Mouse (Mus musculus) heart, embryonic 16.5 days (tissue): ENCODE results near the gene Pex1. TPM values are rescaled to one million over a fixed set of nuclear protein-coding genes. Genes with fewer than 3 reads are reported as not detected.

Experiments used
- ATAC-seq: fragments of 200-750 bp; cut with Nextera tagmentation; replicated peaks from 2 replicates; pipeline ENCODE4 v1.8.0; 2017; ENCODE audit warnings: moderate number of reproducible peaks; ENCODE audit not compliant: insufficient read depth, low FRiP score; ENCODE audit errors: extremely low read depth
- H3K27ac ChIP-seq: fragments of 300-500 bp; sonication (generic); 2 replicates; pipeline ENCODE4 v1.5.1; 2014; ENCODE audit warnings: mild to moderate bottlenecking, low read length, control low read depth, moderate library complexity
- H3K27me3 ChIP-seq: fragments of 300-500 bp; sonication (generic); 2 replicates; pipeline ENCODE4 v1.6.1; 2014; ENCODE audit warnings: low read length, mixed read lengths; ENCODE audit not compliant: control insufficient read depth, insufficient read depth
- H3K36me3 ChIP-seq: fragments of 300-500 bp; sonication (generic); 2 replicates; pipeline ENCODE4 v1.6.1; 2014; ENCODE audit not compliant: control insufficient read depth, insufficient read depth
- H3K4me1 ChIP-seq: fragments of 300-500 bp; sonication (generic); 2 replicates; pipeline ENCODE4 v1.6.1; 2014; ENCODE audit warnings: low read length, mixed read lengths; ENCODE audit not compliant: control insufficient read depth, insufficient read depth
- H3K4me2 ChIP-seq: fragments of 300-500 bp; sonication (generic); 2 replicates; pipeline ENCODE4 v1.6.1; 2014; ENCODE audit warnings: low read depth, mild to moderate bottlenecking, control low read depth, low read length
- H3K4me3 ChIP-seq: fragments of 300-500 bp; sonication (generic); 2 replicates; pipeline ENCODE4 v1.5.1; 2014; ENCODE audit warnings: mild to moderate bottlenecking, control low read depth, low read length
- H3K9ac ChIP-seq: fragments of 300-500 bp; sonication (generic); 2 replicates; pipeline ENCODE4 v1.6.1; 2014; ENCODE audit warnings: low read length, control low read depth
- H3K9me3 ChIP-seq: fragments of 300-500 bp; sonication (generic); replicated peaks from 2 replicates; pipeline ENCODE4 v1.6.1; 2016; ENCODE audit warnings: low read length; ENCODE audit not compliant: control insufficient read depth
- WGBS: fragments of 180-500 bp; shearing (Covaris S2); extraction: QIAGEN DNeasy Blood & Tissue Kit; methylation state at CpG from one replicate; pipeline ENCODE4 v1.1.7; 2014; 5-methylcytosine and 5-hydroxymethylcytosine counted together
- polyA plus RNA-seq: library from polyadenylated mRNA; unstranded; fragments of >200 nt; fragmentation: Nextera tagmentation; extraction: Ambion mirVana; gene quantifications from 2 replicates; pipeline ENCODE4 v1.2.1, GENCODE M21; 2015

Pex1 gene
- polyA plus RNA-seq, 1 experiment from 2014 or later = 11.1 TPM

DNA sequence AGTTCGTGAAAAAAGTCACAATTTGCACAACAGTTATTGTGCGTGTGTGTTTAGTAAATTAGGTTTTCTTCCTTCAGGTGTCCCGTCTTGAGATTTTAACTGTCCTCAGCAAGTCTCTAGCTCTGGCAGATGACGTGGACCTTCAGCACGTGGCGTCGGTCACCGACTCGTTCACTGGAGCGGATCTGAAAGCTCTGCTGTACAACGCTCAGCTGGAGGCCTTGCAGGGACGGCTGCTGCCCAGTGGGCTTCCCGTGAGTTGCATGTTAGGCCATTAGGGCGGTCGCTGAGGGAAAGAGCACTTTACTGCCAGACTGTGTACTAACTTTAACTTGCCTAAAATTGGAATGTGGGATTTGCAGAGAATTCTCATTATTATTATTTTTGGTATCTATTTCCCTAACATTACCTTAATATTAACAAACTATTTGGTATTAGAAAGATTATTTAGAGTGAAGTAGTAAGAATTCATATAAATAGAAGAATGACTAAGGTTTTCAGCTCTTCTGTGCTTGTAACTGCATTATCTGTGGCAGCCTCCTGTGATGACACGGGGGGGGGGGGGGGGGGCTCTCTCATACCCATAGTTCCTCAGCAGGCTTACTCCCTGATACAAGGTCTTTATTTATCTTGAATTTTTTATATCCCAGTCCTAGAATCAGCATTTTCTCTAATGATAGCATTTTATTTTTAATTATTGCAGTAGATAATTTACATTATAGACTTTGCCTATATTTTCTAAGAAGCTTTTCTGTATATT lies 35.8 kb downstream of the Pex1 start:
- Histone ChIP-seq H3K4me3 (no peak overlapping the region), H3K27me3 (no peaks in the 10 kb centered on the region), H3K4me1 (no peaks in the 10 kb centered on the region), H3K27ac (no peak overlapping the region), H3K9me3 (no peaks in the 10 kb centered on the region), H3K9ac (no peak overlapping the region), H3K36me3 (peaks cover 22% of the 10 kb centered on the region), H3K4me2 (no peak overlapping the region)
- ATAC-seq = no peak; the same call in 1 of the 2 replicates
- 62% methylated on average over 16 of the region's 16 CpGs for WGBS

DNA sequence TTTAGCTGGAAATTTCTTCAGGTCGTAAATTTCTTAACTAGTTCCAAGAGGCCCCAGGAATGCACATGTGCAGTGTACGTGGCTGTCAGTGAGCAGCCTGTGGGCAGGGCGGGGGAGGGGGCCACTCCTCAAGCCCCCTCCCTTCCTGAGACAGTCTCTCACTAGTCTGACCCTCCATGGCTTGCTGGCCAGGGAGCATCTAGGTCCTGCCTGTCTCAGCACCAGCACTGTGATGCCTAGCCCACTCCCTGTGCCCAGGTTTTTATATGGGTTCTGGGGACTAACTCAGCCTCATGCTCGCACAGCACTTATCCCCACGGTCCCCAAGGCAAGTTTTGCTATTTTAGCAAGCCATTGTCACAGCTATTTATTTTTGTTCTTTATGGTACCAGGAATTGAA lies 36.4 kb downstream of the Pex1 start:
- H3K36me3 ChIP-seq = peaks cover 22% of the 10 kb centered on the region
- ATAC-seq = 0 out of 2 replicates have a peak, but pooled peaks have one; percentile 28

DNA sequence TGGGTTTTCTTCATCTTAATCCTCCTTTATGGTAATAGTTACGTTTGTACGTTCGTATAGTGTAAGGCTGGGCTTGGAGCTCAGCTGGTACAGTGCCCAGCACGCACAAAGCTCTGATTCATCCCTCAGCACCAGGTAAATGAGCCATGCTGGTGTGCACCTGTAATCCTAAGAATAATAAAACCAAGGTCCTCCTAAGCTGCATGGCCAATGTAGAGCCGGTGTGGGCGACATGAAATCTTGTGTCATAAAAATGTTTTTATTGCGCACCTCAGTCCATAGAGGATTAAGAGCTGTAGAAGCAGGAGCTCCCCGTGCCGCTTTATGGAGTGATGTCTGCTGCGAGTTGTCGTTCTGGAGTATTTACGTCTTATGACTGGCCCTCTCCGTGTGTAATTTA lies 37.4 kb downstream of the Pex1 start:
- WGBS = 93% methylated on average over 13 of the region's 13 CpGs
- H3K4me3 ChIP-seq = no peak overlapping the region
- no peak overlapping the region for H3K4me2 ChIP-seq
- H3K9me3 ChIP-seq = no peaks in the 10 kb centered on the region
- no peaks in the 10 kb centered on the region for H3K4me1 ChIP-seq
- peaks cover 19% of the 10 kb centered on the region for H3K36me3 ChIP-seq
- H3K27me3 ChIP-seq = no peaks in the 10 kb centered on the region
- ATAC-seq = no peak
- H3K9ac ChIP-seq = no peak overlapping the region
- no peak overlapping the region for H3K27ac ChIP-seq

More for the DNA sequence above, 36.4 kb downstream of the Pex1 start:
- Histone ChIP-seq H3K27ac (no peak overlapping the region), H3K4me3 (no peak overlapping the region), H3K9me3 (no peaks in the 10 kb centered on the region), H3K4me2 (no peak overlapping the region), H3K9ac (no peak overlapping the region), H3K4me1 (no peaks in the 10 kb centered on the region), H3K27me3 (no peaks in the 10 kb centered on the region)
- WGBS = 67% methylated on average over 5 of the region's 5 CpGs

- Histone ChIP-seq H3K4me2 (no peak overlapping the region), H3K4me3 (no peak overlapping the region), H3K27ac (no peak overlapping the region), H3K9ac (no peak overlapping the region), H3K4me1 (no peaks in the 10 kb centered on the region), H3K9me3 (no peaks in the 10 kb centered on the region), H3K27me3 (no peaks in the 10 kb centered on the region), H3K36me3 (peaks cover 19% of the 10 kb centered on the region)
- 69% methylated on average over 4 of the region's 4 CpGs for WGBS
- no peak for ATAC-seq
Measured at GRCm38 (mm10) chr5:3633951-3634350, 38.1 kb downstream of the Pex1 start.

DNA sequence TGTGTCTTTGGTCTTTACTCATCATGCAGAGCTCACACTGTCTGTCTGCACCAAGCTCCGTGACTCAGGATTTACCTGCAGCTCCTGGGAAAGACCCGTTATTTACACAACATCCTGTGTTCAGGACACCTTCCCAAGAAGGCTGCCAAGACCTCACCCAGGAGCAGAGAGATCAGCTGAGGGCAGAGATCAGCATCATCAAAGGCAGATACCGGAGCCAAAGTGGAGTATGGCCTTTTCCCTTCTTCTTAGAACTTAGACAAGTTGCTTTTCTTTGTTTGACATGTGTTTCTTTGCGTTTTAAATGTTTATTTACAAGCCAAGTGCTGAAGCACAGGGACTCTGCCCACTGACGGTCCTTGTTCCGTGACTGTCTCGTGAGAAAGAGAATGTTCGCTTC lies 39.4 kb downstream of the Pex1 start:
- WGBS = 69% methylated on average over 8 of the region's 8 CpGs
- H3K4me3 ChIP-seq = no peak overlapping the region
- H3K9me3 ChIP-seq = no peaks in the 10 kb centered on the region
- ATAC-seq = no peak
- no peak overlapping the region for H3K4me2 ChIP-seq
- no peaks in the 10 kb centered on the region for H3K27me3 ChIP-seq
- peaks cover 16% of the 10 kb centered on the region for H3K36me3 ChIP-seq
- no peak overlapping the region for H3K9ac ChIP-seq
- no peak overlapping the region for H3K27ac ChIP-seq
- H3K4me1 ChIP-seq = no peaks in the 10 kb centered on the region

GRCm38 (mm10) chr5:3644621-3645020 lies 48.8 kb downstream of the Pex1 start:
- no peaks in the 10 kb centered on the region for H3K9me3 ChIP-seq
- H3K27ac ChIP-seq = no peak overlapping the region
- no peaks in the 10 kb centered on the region for H3K27me3 ChIP-seq
- no peak overlapping the region for H3K4me3 ChIP-seq
- no peak for ATAC-seq
- no peak overlapping the region for H3K9ac ChIP-seq
- H3K36me3 ChIP-seq = peaks cover 26% of the 10 kb centered on the region
- H3K4me2 ChIP-seq = no peak overlapping the region
- H3K4me1 ChIP-seq = peaks cover 11% of the 10 kb centered on the region
- 86% methylated on average over 6 of the region's 6 CpGs for WGBS

DNA sequence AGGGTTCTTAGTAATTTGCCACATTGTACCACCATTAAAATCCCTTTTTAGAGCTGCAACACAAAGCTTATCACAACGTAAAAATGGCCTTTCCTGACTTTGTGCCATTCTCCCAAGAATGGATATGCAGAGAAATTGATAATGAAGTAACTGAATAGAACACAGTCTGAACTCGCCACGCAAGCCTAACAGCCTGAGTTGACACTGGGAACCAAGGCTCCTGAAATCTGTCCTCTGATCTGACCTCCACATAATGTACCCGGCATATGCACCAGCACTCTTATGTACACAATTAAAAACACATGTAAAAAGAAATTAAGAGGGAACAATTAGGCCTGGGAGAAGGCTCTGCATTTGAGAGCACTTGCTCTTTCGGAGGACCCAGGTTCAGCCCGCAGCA lies 49.5 kb downstream of the Pex1 start:
- ATAC-seq = no peak
- H3K9me3 ChIP-seq = no peaks in the 10 kb centered on the region
- no peak overlapping the region for H3K27ac ChIP-seq
- H3K9ac ChIP-seq = no peak overlapping the region
- H3K4me3 ChIP-seq = no peak overlapping the region
- peaks cover 26% of the 10 kb centered on the region for H3K36me3 ChIP-seq
- H3K4me1 ChIP-seq = peaks cover 11% of the 10 kb centered on the region
- H3K27me3 ChIP-seq = no peaks in the 10 kb centered on the region
- no peak overlapping the region for H3K4me2 ChIP-seq
- WGBS = 81% methylated on average over 6 of the region's 6 CpGs

- Histone ChIP-seq H3K36me3 (peaks cover 20% of the 10 kb centered on the region), H3K4me3 (peak overlapping the region; percentile 82), H3K9me3 (no peaks in the 10 kb centered on the region), H3K27me3 (no peaks in the 10 kb centered on the region), H3K4me2 (peak overlapping the region; percentile 70), H3K27ac (no peak overlapping the region; the same call in 1 of the 2 replicates), H3K4me1 (peaks cover 11% of the 10 kb centered on the region), H3K9ac (peak overlapping the region; percentile 96)
- no peak for ATAC-seq
- 24% methylated on average over 6 of the region's 6 CpGs for WGBS
Measured at GRCm38 (mm10) chr5:3646539-3646938, 50.7 kb downstream of the Pex1 start.

- under 1% methylated on average over 60 of the region's 60 CpGs for WGBS
- H3K9ac ChIP-seq = peak overlapping the region; percentile 96
Measured at GRCm38 (mm10) chr5:3646991-3647707, 51.3 kb downstream of the Pex1 start.

More at GRCm38 (mm10) chr5:3646991-3647707, 51.3 kb downstream of the Pex1 start:
- Histone ChIP-seq H3K27ac (peak overlapping the region; percentile 90), H3K27me3 (no peaks in the 10 kb centered on the region), H3K4me2 (peak overlapping the region; percentile 70), H3K4me1 (peaks cover 11% of the 10 kb centered on the region), H3K36me3 (peaks cover 15% of the 10 kb centered on the region), H3K9me3 (no peaks in the 10 kb centered on the region), H3K4me3 (peak overlapping the region; percentile 82)
- peak; percentile 64 for ATAC-seq
